Mouse (Mus musculus) liver, adult 2 months (tissue): ENCODE measurements around the gene Ptprm.

Experiments
- CTCF ChIP-seq: fragments of 200-500 bp; IDR thresholded peaks from 2 replicates; pipeline ENCODE4 v1.5.1; 2011; ENCODE audit warnings: low read depth, low read length, control low read depth
- POLR2A ChIP-seq: fragments of 200-500 bp; IDR thresholded peaks from 2 replicates; pipeline ENCODE4 v1.6.1; 2011; ENCODE audit warnings: low read length, control low read depth; ENCODE audit not compliant: insufficient read depth; ENCODE audit errors: extremely low read depth

- no peak for TF ChIP-seq CTCF
- no peak for TF ChIP-seq POLR2A
These were observed 372.6 kb downstream of the Ptprm start for GRCm38 (mm10) chr17:66981649-66982048.
